Mouse (Mus musculus) granulocyte monocyte progenitor cell, adult 5-6 weeks (primary cell): ENCODE measurements around the gene Lhx1. TPM values are rescaled to one million over a fixed set of nuclear protein-coding genes. Genes with fewer than 3 reads are reported as not detected.

Experiments
- ATAC-seq: replicated peaks from 2 replicates; pipeline ENCODE4 v1.8.0; 2016; ENCODE audit warnings: mild to moderate bottlenecking, moderate TSS enrichment, inconsistent platforms; ENCODE audit not compliant: poor library complexity, severe bottlenecking
- total RNA-seq, 2 experiments: library from RNA; stranded (forward) in 1 of 2; stranded (reverse) in 1 of 2; fragments of 200-712, 200-1000 nt in 1 of 2; fragments of >200 nt in 1 of 2; fragmentation: Nextera tagmentation in 1 of 2; gene quantifications; 2 replicates each; pipeline ENCODE4 v1.2.3; 2014 to 2017

Lhx1 gene
- total RNA-seq (2014; fragmentation: Nextera tagmentation) (not detected in 2 replicates), total RNA-seq (2017) (not detected in 2 replicates)

- 0 out of 2 replicates have a peak, but pooled peaks have one; percentile 10 for ATAC-seq
Observed at GRCm38 (mm10) chr11:84525421-84526274, at the start of gene Lhx1. Lhx1 (minus strand) TSS chr11:84525535.

- ATAC-seq: no peak
Observed at GRCm38 (mm10) chr11:84574834-84575233, 49.5 kb upstream of the Lhx1 start.

- no peak for ATAC-seq
Observed at GRCm38 (mm10) chr11:84573637-84574036, 48.3 kb upstream of the Lhx1 start.

- no peak for ATAC-seq
Observed at GRCm38 (mm10) chr11:84570812-84571211, 45.5 kb upstream of the Lhx1 start.

- ATAC-seq: no peak
Observed at GRCm38 (mm10) chr11:84570392-84570791, 45.1 kb upstream of the Lhx1 start.

GRCm38 (mm10) chr11:84569052-84569751 lies 43.9 kb upstream of the Lhx1 start:
- ATAC-seq: no peak

- ATAC-seq: no peak
Observed at GRCm38 (mm10) chr11:84568482-84568881, 43.1 kb upstream of the Lhx1 start.

- no peak for ATAC-seq
Observed at GRCm38 (mm10) chr11:84566691-84567090, 41.4 kb upstream of the Lhx1 start.

- no peak for ATAC-seq
Observed at GRCm38 (mm10) chr11:84565224-84565623, 39.9 kb upstream of the Lhx1 start.

- ATAC-seq: no peak
Observed at GRCm38 (mm10) chr11:84563360-84563759, 38.0 kb upstream of the Lhx1 start.

- no peak for ATAC-seq
Observed at GRCm38 (mm10) chr11:84562758-84563347, 37.5 kb upstream of the Lhx1 start.

- ATAC-seq: no peak
Observed at GRCm38 (mm10) chr11:84561546-84561945, 36.2 kb upstream of the Lhx1 start.

- no peak for ATAC-seq
Observed at GRCm38 (mm10) chr11:84553821-84554450, 28.6 kb upstream of the Lhx1 start.

- ATAC-seq: no peak
Observed at GRCm38 (mm10) chr11:84551296-84551695, 26.0 kb upstream of the Lhx1 start.

- no peak for ATAC-seq
Observed at GRCm38 (mm10) chr11:84549258-84549791, 24.0 kb upstream of the Lhx1 start.

- no peak for ATAC-seq
Observed at GRCm38 (mm10) chr11:84548293-84548692, 23.0 kb upstream of the Lhx1 start.

- no peak for ATAC-seq
Observed at GRCm38 (mm10) chr11:84539981-84540380, 14.6 kb upstream of the Lhx1 start.

- ATAC-seq: no peak
Observed at GRCm38 (mm10) chr11:84529797-84530703, 4.7 kb upstream of the Lhx1 start.

GRCm38 (mm10) chr11:84529143-84529755 lies 3.9 kb upstream of the Lhx1 start:
- no peak for ATAC-seq
